Mouse (Mus musculus) liver, embryonic 12.5 days (tissue): ENCODE data around the gene Slit3. TPM values are rescaled to one million over a fixed set of nuclear protein-coding genes. Genes with fewer than 3 reads are reported as not detected.

Experiments used
- ATAC-seq: fragments of 200-750 bp; cut with Nextera tagmentation; 2 replicates; pipeline ENCODE4 v1.8.0; 2017; ENCODE audit warnings: moderate number of reproducible peaks, mild to moderate bottlenecking, moderate library complexity
- H3K27ac ChIP-seq: fragments of 300-500 bp; sonication (generic); 2 replicates; pipeline ENCODE4 v1.5.1; 2016; ENCODE audit warnings: mild to moderate bottlenecking
- H3K27me3 ChIP-seq: fragments of 300-500 bp; sonication (generic); replicated peaks from 2 replicates; pipeline ENCODE4 v1.6.1; 2016; ENCODE audit warnings: mild to moderate bottlenecking, moderate library complexity
- H3K36me3 ChIP-seq: fragments of 300-500 bp; sonication (generic); 2 replicates; pipeline ENCODE4 v1.6.1; 2016; ENCODE audit warnings: mild to moderate bottlenecking, moderate library complexity
- H3K4me1 ChIP-seq: fragments of 300-500 bp; sonication (generic); 2 replicates; pipeline ENCODE4 v1.6.1; 2016
- H3K4me2 ChIP-seq: fragments of 300-500 bp; sonication (generic); 2 replicates; pipeline ENCODE4 v1.6.1; 2016; ENCODE audit warnings: mild to moderate bottlenecking, moderate library complexity
- H3K4me3 ChIP-seq: fragments of 300-500 bp; sonication (generic); 2 replicates; pipeline ENCODE4 v1.5.1; 2016; ENCODE audit warnings: mild to moderate bottlenecking, moderate library complexity
- H3K9ac ChIP-seq: fragments of 300-500 bp; sonication (generic); 2 replicates; pipeline ENCODE4 v1.6.1; 2016; ENCODE audit warnings: mild to moderate bottlenecking, moderate library complexity
- H3K9me3 ChIP-seq: fragments of 300-500 bp; sonication (generic); replicated peaks from 2 replicates; pipeline ENCODE4 v1.6.1; 2016; ENCODE audit warnings: mild to moderate bottlenecking, moderate library complexity
- WGBS: fragments of 180-500 bp; shearing (Covaris S2); methylation state at CpG from one replicate; pipeline ENCODE4 v1.1.7; 2016; ENCODE audit not compliant: insufficient replicate concordance; 5-methylcytosine and 5-hydroxymethylcytosine counted together
- polyA plus RNA-seq: library from polyadenylated mRNA; unstranded; fragments of >200 nt; fragmentation: Nextera tagmentation; extraction: Ambion mirVana; gene quantifications from 2 replicates; pipeline ENCODE4 v1.2.1, GENCODE M21; 2016

Gene Slit3
- polyA plus RNA-seq, 1 experiment from 2014 or later, result 1.6 TPM

GRCm38 (mm10) chr11:35602586-35602985, 481.6 kb downstream of the Slit3 start:
- no peaks in the 10 kb centered on the region for H3K9me3 ChIP-seq
- no peaks in the 10 kb centered on the region for H3K27me3 ChIP-seq
- WGBS, result 63% methylated on average over 10 of the region's 10 CpGs
- H3K4me1 ChIP-seq, result no peaks in the 10 kb centered on the region
- ATAC-seq, result no peak
- no peak overlapping the region for H3K27ac ChIP-seq
- no peak overlapping the region for H3K9ac ChIP-seq
- H3K4me2 ChIP-seq, result no peak overlapping the region
- H3K4me3 ChIP-seq, result no peak overlapping the region
- no peaks in the 10 kb centered on the region for H3K36me3 ChIP-seq

GRCm38 (mm10) chr11:35603946-35604345, 482.9 kb downstream of the Slit3 start:
- Histone ChIP-seq H3K9me3 (no peaks in the 10 kb centered on the region), H3K4me1 (no peaks in the 10 kb centered on the region), H3K9ac (no peak overlapping the region), H3K27me3 (no peaks in the 10 kb centered on the region), H3K36me3 (no peaks in the 10 kb centered on the region), H3K27ac (no peak overlapping the region), H3K4me2 (no peak overlapping the region), H3K4me3 (no peak overlapping the region)
- no peak for ATAC-seq
- WGBS, result 62% methylated on average over 6 of the region's 6 CpGs

GRCm38 (mm10) chr11:35604848-35605790, 484.1 kb downstream of the Slit3 start:
- Histone ChIP-seq H3K27ac (no peak overlapping the region), H3K4me3 (no peak overlapping the region), H3K4me2 (no peak overlapping the region), H3K4me1 (no peaks in the 10 kb centered on the region), H3K9me3 (no peaks in the 10 kb centered on the region), H3K27me3 (0 out of 2 replicates have a peak, but pooled peaks cover under 1% of the 10 kb centered on the region), H3K36me3 (no peaks in the 10 kb centered on the region), H3K9ac (no peak overlapping the region)
- ATAC-seq, result no peak
- WGBS, result 62% methylated on average over 18 of the region's 18 CpGs

- H3K4me2 ChIP-seq, result no peak overlapping the region
- no peaks in the 10 kb centered on the region for H3K9me3 ChIP-seq
- no peaks in the 10 kb centered on the region for H3K4me1 ChIP-seq
- H3K27me3 ChIP-seq, result peaks cover 8% of the 10 kb centered on the region; the same call in 1 of the 2 replicates
- 56% methylated on average over 4 of the region's 4 CpGs for WGBS
- no peaks in the 10 kb centered on the region for H3K36me3 ChIP-seq
- no peak overlapping the region for H3K9ac ChIP-seq
- H3K4me3 ChIP-seq, result no peak overlapping the region
- H3K27ac ChIP-seq, result no peak overlapping the region
- no peak for ATAC-seq
These were observed 486.2 kb downstream of the Slit3 start for GRCm38 (mm10) chr11:35607191-35607590.

- Histone ChIP-seq H3K4me2 (no peak overlapping the region), H3K36me3 (no peaks in the 10 kb centered on the region), H3K4me3 (no peak overlapping the region), H3K9ac (no peak overlapping the region), H3K27ac (no peak overlapping the region), H3K27me3 (peaks cover 8% of the 10 kb centered on the region), H3K9me3 (no peaks in the 10 kb centered on the region), H3K4me1 (no peaks in the 10 kb centered on the region)
- WGBS, result 62% methylated on average over 5 of the region's 5 CpGs
- ATAC-seq, result no peak
These were observed 487.8 kb downstream of the Slit3 start for GRCm38 (mm10) chr11:35608794-35609193.

- Histone ChIP-seq H3K4me2 (no peak overlapping the region), H3K36me3 (no peaks in the 10 kb centered on the region), H3K4me3 (no peak overlapping the region), H3K9ac (no peak overlapping the region), H3K9me3 (no peaks in the 10 kb centered on the region), H3K27ac (no peak overlapping the region), H3K4me1 (no peaks in the 10 kb centered on the region), H3K27me3 (peaks cover 8% of the 10 kb centered on the region)
- ATAC-seq, result no peak
- 54% methylated on average over 13 of the region's 13 CpGs for WGBS
These were observed 491.4 kb downstream of the Slit3 start for GRCm38 (mm10) chr11:35612262-35612896.

- H3K4me2 ChIP-seq, result no peak overlapping the region
- ATAC-seq, result no peak
- H3K36me3 ChIP-seq, result no peaks in the 10 kb centered on the region
- H3K4me3 ChIP-seq, result no peak overlapping the region
- no peak overlapping the region for H3K27ac ChIP-seq
- 31% methylated on average over 3 of the region's 3 CpGs for WGBS
- no peaks in the 10 kb centered on the region for H3K4me1 ChIP-seq
- H3K9ac ChIP-seq, result no peak overlapping the region
- peaks cover 8% of the 10 kb centered on the region for H3K27me3 ChIP-seq
- no peaks in the 10 kb centered on the region for H3K9me3 ChIP-seq
These were observed 493.5 kb downstream of the Slit3 start for GRCm38 (mm10) chr11:35614530-35614929.

GRCm38 (mm10) chr11:35619421-35619820, 498.4 kb downstream of the Slit3 start:
- Histone ChIP-seq H3K27me3 (no peaks in the 10 kb centered on the region), H3K4me1 (no peaks in the 10 kb centered on the region), H3K36me3 (no peaks in the 10 kb centered on the region), H3K9me3 (no peaks in the 10 kb centered on the region), H3K4me2 (no peak overlapping the region), H3K4me3 (no peak overlapping the region), H3K9ac (no peak overlapping the region), H3K27ac (no peak overlapping the region)
- no peak for ATAC-seq
- 77% methylated on average over 14 of the region's 14 CpGs for WGBS

- Histone ChIP-seq H3K36me3 (no peaks in the 10 kb centered on the region), H3K4me2 (no peak overlapping the region), H3K4me3 (no peak overlapping the region), H3K27me3 (no peaks in the 10 kb centered on the region), H3K9ac (no peak overlapping the region), H3K4me1 (no peaks in the 10 kb centered on the region), H3K9me3 (no peaks in the 10 kb centered on the region), H3K27ac (no peak overlapping the region)
- ATAC-seq, result no peak
- 56% methylated on average over 3 of the region's 3 CpGs for WGBS
These were observed 501.7 kb downstream of the Slit3 start for GRCm38 (mm10) chr11:35622736-35623135.

- 65% methylated on average over 21 of the region's 21 CpGs for WGBS
- no peak overlapping the region for H3K4me3 ChIP-seq
- no peak overlapping the region for H3K27ac ChIP-seq
- H3K27me3 ChIP-seq, result no peaks in the 10 kb centered on the region
- no peaks in the 10 kb centered on the region for H3K4me1 ChIP-seq
- no peak for ATAC-seq
- no peak overlapping the region for H3K4me2 ChIP-seq
- H3K9ac ChIP-seq, result no peak overlapping the region
- no peaks in the 10 kb centered on the region for H3K36me3 ChIP-seq
- no peaks in the 10 kb centered on the region for H3K9me3 ChIP-seq
These were observed 503.7 kb downstream of the Slit3 start for GRCm38 (mm10) chr11:35624515-35625270.

- Histone ChIP-seq H3K4me1 (no peaks in the 10 kb centered on the region), H3K36me3 (no peaks in the 10 kb centered on the region), H3K9me3 (no peaks in the 10 kb centered on the region), H3K9ac (no peak overlapping the region), H3K27ac (no peak overlapping the region), H3K4me2 (no peak overlapping the region), H3K27me3 (no peaks in the 10 kb centered on the region), H3K4me3 (no peak overlapping the region)
- 44% methylated on average over 5 of the region's 6 CpGs for WGBS
- no peak for ATAC-seq
These were observed 504.6 kb downstream of the Slit3 start for GRCm38 (mm10) chr11:35625576-35625975.
